Mouse (Mus musculus): ENCODE data around the gene Zfp606. TPM values are rescaled to one million over a fixed set of nuclear protein-coding genes. Genes with fewer than 3 reads are reported as not detected.
A peak's percentile ranks its signal among the peaks of the same experiment; 100 is the strongest.

Zfp606 gene
- total RNA-seq (2012; rRNA removed) = 8.3 and 10.3 TPM in 2 replicates

- in situ Hi-C loops (cut with MboI; ENCODE audit: low sequenced_read_pairs in 2 of 2, unreplicated experiment in 2 of 2) = no loop called here
- TF ChIP-seq HCFC1 (IDR thresholded peaks at IDR 0.05; ENCODE audit: borderline replicate concordance, insufficient read depth, low read length) = peak; percentile 91
- TF ChIP-seq CHD2 (IDR thresholded peaks at IDR 0.05; ENCODE audit: low read depth, low read length) = no peak
These were observed at the start of gene Zfp606 for GRCm38 (mm10) chr7:12478158-12479008. Gene Zfp606 (plus strand): TSS chr7:12478293.

GRCm38 (mm10) chr7:12479009-12479346 is 885 bp downstream of the Zfp606 start:
- peaks cover 14% of the 10 kb centered on the region for H3K36me3 ChIP-seq (ENCODE audit: control insufficient read depth, insufficient read depth, low read length, poor library complexity, severe bottlenecking)
- no peak overlapping the region for H3K27ac ChIP-seq (ENCODE audit: insufficient read depth, low read depth, low read length, poor library complexity, severe bottlenecking)
- in situ Hi-C loops (cut with MboI; ENCODE audit: low sequenced_read_pairs in 2 of 2, unreplicated experiment in 2 of 2) = no loop called here

More at GRCm38 (mm10) chr7:12478158-12479008, at the start of gene Zfp606:
- Histone ChIP-seq H3K4me3 (ENCODE audit: insufficient read depth in 1 of 2, low read depth in 1 of 2, low read length in 2 of 2, poor library complexity in 1 of 2, severe bottlenecking in 1 of 2) (peak within 1 kb of the TSS; percentile 89 to 98), H3K9me3 (ENCODE audit: control insufficient read depth, insufficient read depth, low read depth, low read length) (no peaks in the 10 kb centered on the region), H3K4me1 (ENCODE audit: control insufficient read depth in 2 of 2, insufficient read depth in 2 of 2, low read length in 2 of 2, poor library complexity in 1 of 2) (0 out of 4 replicates have a peak, but pooled peaks cover 0 to 4% of the 10 kb centered on the region in 2 experiments), H3K9ac (ENCODE audit: insufficient read depth, low read depth, low read length, poor library complexity, severe bottlenecking) (peak within 1 kb of the TSS; percentile 92), H3K36me3 (ENCODE audit: control insufficient read depth, insufficient read depth, low read length, poor library complexity, severe bottlenecking) (peaks cover 14% of the 10 kb centered on the region), H3K27ac (ENCODE audit: insufficient read depth, low read depth, low read length, poor library complexity, severe bottlenecking) (no peak within 1 kb of the TSS; the same call in 1 of the 2 replicates)
- peak; percentile 77 for DNase-seq (ENCODE audit: low read depth, low spot score)

GRCm38 (mm10) chr7:12479525-12479924 is 1.4 kb downstream of the Zfp606 start:
- in situ Hi-C loops (cut with MboI; ENCODE audit: low sequenced_read_pairs in 2 of 2, unreplicated experiment in 2 of 2) = no loop called here
- H3K27ac ChIP-seq (ENCODE audit: insufficient read depth, low read depth, low read length, poor library complexity, severe bottlenecking) = no peak overlapping the region

More at GRCm38 (mm10) chr7:12479009-12479346, 885 bp downstream of the Zfp606 start:
- no peak for TF ChIP-seq MAFK (IDR thresholded peaks at IDR 0.05; ENCODE audit: insufficient read depth, low read depth, low read length)
- 0 out of 2 replicates have a peak, but pooled peaks have one; percentile 20 for TF ChIP-seq HCFC1 (IDR thresholded peaks at IDR 0.05; ENCODE audit: borderline replicate concordance, insufficient read depth, low read length)
- TF ChIP-seq ZNF384 (IDR thresholded peaks at IDR 0.05; ENCODE audit: low read depth, low read length) = peak; percentile 93
- no peak for TF ChIP-seq CHD2 (IDR thresholded peaks at IDR 0.05; ENCODE audit: low read depth, low read length)
- TF ChIP-seq ZC3H11A (IDR thresholded peaks at IDR 0.05; ENCODE audit: borderline replicate concordance, low read depth, low read length) = no peak
- Histone ChIP-seq H3K4me3 (ENCODE audit: insufficient read depth in 1 of 2, low read depth in 1 of 2, low read length in 2 of 2, poor library complexity in 1 of 2, severe bottlenecking in 1 of 2) (peak overlapping the region; percentile 89 to 98), H3K4me1 (ENCODE audit: control insufficient read depth in 2 of 2, insufficient read depth in 2 of 2, low read length in 2 of 2, poor library complexity in 1 of 2) (0 out of 4 replicates have a peak, but pooled peaks cover 0 to 4% of the 10 kb centered on the region in 2 experiments), H3K9ac (ENCODE audit: insufficient read depth, low read depth, low read length, poor library complexity, severe bottlenecking) (peak overlapping the region; percentile 92; the same call in 1 of the 2 replicates), H3K9me3 (ENCODE audit: control insufficient read depth, insufficient read depth, low read depth, low read length) (no peaks in the 10 kb centered on the region)
- peak; percentile 7 for DNase-seq (ENCODE audit: low read depth, low spot score)

GRCm38 (mm10) chr7:12483771-12484170 is 5.7 kb downstream of the Zfp606 start:
- no peak overlapping the region for H3K27ac ChIP-seq (ENCODE audit: insufficient read depth, low read depth, low read length, poor library complexity, severe bottlenecking)
- H3K36me3 ChIP-seq (ENCODE audit: control insufficient read depth, insufficient read depth, low read length, poor library complexity, severe bottlenecking) = peaks cover 14% of the 10 kb centered on the region
- in situ Hi-C loops (cut with MboI; ENCODE audit: low sequenced_read_pairs in 2 of 2, unreplicated experiment in 2 of 2) = no loop called here
- H3K9me3 ChIP-seq (ENCODE audit: control insufficient read depth, insufficient read depth, low read depth, low read length) = no peaks in the 10 kb centered on the region
- H3K4me3 ChIP-seq (ENCODE audit: insufficient read depth in 1 of 2, low read depth in 1 of 2, low read length in 2 of 2, poor library complexity in 1 of 2, severe bottlenecking in 1 of 2) = no peak overlapping the region
- TF ChIP-seq ZC3H11A (IDR thresholded peaks at IDR 0.05; ENCODE audit: borderline replicate concordance, low read depth, low read length) (no peak), ZNF384 (IDR thresholded peaks at IDR 0.05; ENCODE audit: low read depth, low read length) (no peak), HCFC1 (IDR thresholded peaks at IDR 0.05; ENCODE audit: borderline replicate concordance, insufficient read depth, low read length) (no peak), CHD2 (IDR thresholded peaks at IDR 0.05; ENCODE audit: low read depth, low read length) (no peak), MAFK (IDR thresholded peaks at IDR 0.05; ENCODE audit: insufficient read depth, low read depth, low read length) (no peak)
- no peak for DNase-seq (ENCODE audit: low read depth, low spot score)
- no peak overlapping the region for H3K9ac ChIP-seq (ENCODE audit: insufficient read depth, low read depth, low read length, poor library complexity, severe bottlenecking)
- 0 out of 4 replicates have a peak, but pooled peaks cover 0 to 4% of the 10 kb centered on the region in 2 experiments for H3K4me1 ChIP-seq (ENCODE audit: control insufficient read depth in 2 of 2, insufficient read depth in 2 of 2, low read length in 2 of 2, poor library complexity in 1 of 2)

More at GRCm38 (mm10) chr7:12479525-12479924, 1.4 kb downstream of the Zfp606 start:
- TF ChIP-seq ZC3H11A (IDR thresholded peaks at IDR 0.05; ENCODE audit: borderline replicate concordance, low read depth, low read length) (no peak), ZNF384 (IDR thresholded peaks at IDR 0.05; ENCODE audit: low read depth, low read length) (peak; percentile 50; the same call in 1 of the 2 replicates)
- peak overlapping the region; percentile 70 for H3K9ac ChIP-seq (ENCODE audit: insufficient read depth, low read depth, low read length, poor library complexity, severe bottlenecking)
- peaks cover 14% of the 10 kb centered on the region for H3K36me3 ChIP-seq (ENCODE audit: control insufficient read depth, insufficient read depth, low read length, poor library complexity, severe bottlenecking)
- H3K9me3 ChIP-seq (ENCODE audit: control insufficient read depth, insufficient read depth, low read depth, low read length) = no peaks in the 10 kb centered on the region
- no peak for DNase-seq (ENCODE audit: low read depth, low spot score)
- peak overlapping the region in 1 of 2 experiments; percentile 98; a peak in 3 of 4 replicates for H3K4me3 ChIP-seq (ENCODE audit: insufficient read depth in 1 of 2, low read depth in 1 of 2, low read length in 2 of 2, poor library complexity in 1 of 2, severe bottlenecking in 1 of 2)
- 0 out of 4 replicates have a peak, but pooled peaks cover 0 to 4% of the 10 kb centered on the region in 2 experiments for H3K4me1 ChIP-seq (ENCODE audit: control insufficient read depth in 2 of 2, insufficient read depth in 2 of 2, low read length in 2 of 2, poor library complexity in 1 of 2)

All from ES-E14 (cell line).